Mouse (Mus musculus): Measurements from ENCODE around the gene Peli2. TPM values are rescaled to one million over a fixed set of nuclear protein-coding genes. Genes with fewer than 3 reads are reported as not detected.

The Peli2 gene
- total and polyA plus RNA-seq, 3 experiments: not detected

DNA sequence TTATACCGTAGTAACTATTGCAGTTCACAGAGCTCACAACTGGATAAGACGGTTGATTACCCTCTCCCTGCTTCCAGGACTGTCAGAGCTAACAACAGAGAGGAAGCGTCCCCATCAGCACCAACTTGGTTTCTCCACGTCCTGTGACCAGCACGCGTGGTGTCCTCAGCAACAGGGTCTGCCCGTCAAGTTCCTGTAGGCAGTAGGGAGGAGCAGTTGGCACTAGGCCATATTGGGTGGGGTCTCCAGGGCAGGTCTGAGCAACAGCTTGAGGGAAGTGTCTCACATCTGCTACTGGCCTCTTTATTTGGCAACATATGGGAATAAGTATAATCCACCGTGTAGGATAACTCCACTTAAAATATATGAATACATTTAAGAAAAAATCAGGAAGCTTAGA lies 37.2 kb downstream of the Peli2 start:
- DNase-seq (ENCODE audit: extremely low read depth): no peak
- Histone ChIP-seq H3K9me3 (replicated peaks; ENCODE audit: low read length) (no peaks in the 10 kb centered on the region), H3K4me1 (ENCODE audit: control insufficient read depth in 1 of 2, insufficient read depth in 2 of 2) (peaks cover 2 to 3% of the 10 kb centered on the region in 2 experiments; a peak in 1 of 4 replicates), H3K9ac (ENCODE audit: insufficient read depth, low read depth) (no peak overlapping the region), H3K79me2 (replicated peaks; ENCODE audit: control insufficient read depth, extremely low read depth, insufficient read depth, poor library complexity, severe bottlenecking) (no peaks in the 10 kb centered on the region), H3K36me3 (replicated peaks in 1 of 2; ENCODE audit: control insufficient read depth in 1 of 2, insufficient read depth in 1 of 2, low read length in 1 of 2) (no peaks in the 10 kb centered on the region), H3K27me3 (replicated peaks) (no peaks in the 10 kb centered on the region), H3K4me2 (ENCODE audit: insufficient read depth, low read depth, poor library complexity, severe bottlenecking) (no peak overlapping the region), H3K4me3 (replicated peaks in 1 of 3; ENCODE audit: low read depth in 2 of 3, low read length in 2 of 3, poor library complexity in 1 of 3) (no peak overlapping the region), H3K27ac (ENCODE audit: insufficient read depth, low read depth) (no peak overlapping the region)
- dilution Hi-C loops (cut with MboI; ENCODE audit: extremely low pct_ligation_motif_present, extremely low pct_unique_long_range_greater_than_20kb, low sequenced_read_pairs): no loop called here
- TF ChIP-seq ZC3H11A (IDR thresholded peaks at IDR 0.05; ENCODE audit: low read depth, low read length) (no peak), GABPA (IDR thresholded peaks at IDR 0.05; ENCODE audit: insufficient replicate concordance, low read depth, low read length) (no peak), KAT2A (IDR thresholded peaks at IDR 0.05; ENCODE audit: insufficient replicate concordance, low read length) (no peak), MAFK (IDR thresholded peaks at IDR 0.05; ENCODE audit: insufficient replicate concordance, low read length) (no peak), EP300 (IDR thresholded peaks at IDR 0.05; ENCODE audit: low read length) (no peak), CHD1 (IDR thresholded peaks at IDR 0.05; ENCODE audit: low read depth, low read length) (no peak), ZKSCAN1 (IDR thresholded peaks at IDR 0.05; ENCODE audit: borderline replicate concordance, low read depth, low read length) (no peak), USF2 (conservative IDR thresholded peaks at IDR 0.05; ENCODE audit: low read depth, low read length) (no peak), IRF4 (IDR thresholded peaks at IDR 0.05; ENCODE audit: low read depth, low read length) (no peak), RAD21 (IDR thresholded peaks at IDR 0.05; ENCODE audit: low read depth, low read length) (no peak), ZMIZ1 (IDR thresholded peaks at IDR 0.05; ENCODE audit: low read depth, low read length) (no peak), RCOR1 (conservative IDR thresholded peaks at IDR 0.05; ENCODE audit: low read depth, low read length) (no peak), SIN3A (IDR thresholded peaks at IDR 0.05; ENCODE audit: low read length) (no peak), POLR2A (IDR thresholded peaks at IDR 0.05; ENCODE audit: low read depth, low read length) (no peak), ETS1 (conservative IDR thresholded peaks at IDR 0.05; ENCODE audit: low read depth, low read length) (no peak), BHLHE40 (IDR thresholded peaks at IDR 0.05; ENCODE audit: low read depth, low read length) (no peak), TCF12 (IDR thresholded peaks at IDR 0.05; ENCODE audit: low read depth, low read length) (no peak), SMC3 (IDR thresholded peaks at IDR 0.05; ENCODE audit: low read depth, low read length) (no peak), MXI1 (IDR thresholded peaks at IDR 0.05; ENCODE audit: low read depth, low read length) (no peak)
- in situ Hi-C loops (cut with MboI; ENCODE audit: low pct_ligation_motif_present, low pct_unique_long_range_greater_than_20kb, low sequenced_read_pairs): no loop called here

- Histone ChIP-seq H3K27me3 (replicated peaks) (no peaks in the 10 kb centered on the region), H3K4me2 (ENCODE audit: insufficient read depth, low read depth, poor library complexity, severe bottlenecking) (no peak overlapping the region), H3K79me2 (replicated peaks; ENCODE audit: control insufficient read depth, extremely low read depth, insufficient read depth, poor library complexity, severe bottlenecking) (no peaks in the 10 kb centered on the region), H3K9me3 (replicated peaks; ENCODE audit: low read length) (no peaks in the 10 kb centered on the region), H3K4me3 (replicated peaks in 1 of 3; ENCODE audit: low read depth in 2 of 3, low read length in 2 of 3, poor library complexity in 1 of 3) (no peak overlapping the region), H3K36me3 (replicated peaks in 1 of 2; ENCODE audit: control insufficient read depth in 1 of 2, insufficient read depth in 1 of 2, low read length in 1 of 2) (no peaks in the 10 kb centered on the region), H3K4me1 (ENCODE audit: control insufficient read depth in 1 of 2, insufficient read depth in 2 of 2) (peaks cover 3 to 6% of the 10 kb centered on the region in 2 experiments; a peak in 2 of 4 replicates), H3K27ac (ENCODE audit: insufficient read depth, low read depth) (no peak overlapping the region), H3K9ac (ENCODE audit: insufficient read depth, low read depth) (no peak overlapping the region)
- dilution Hi-C loops (cut with MboI; ENCODE audit: extremely low pct_ligation_motif_present, extremely low pct_unique_long_range_greater_than_20kb, low sequenced_read_pairs) (no loop called here), in situ Hi-C loops (cut with MboI; ENCODE audit: low pct_ligation_motif_present, low pct_unique_long_range_greater_than_20kb, low sequenced_read_pairs) (no loop called here)
- TF ChIP-seq ZNF384 (IDR thresholded peaks at IDR 0.05; ENCODE audit: low read depth, low read length) (no peak), ELF1 (IDR thresholded peaks at IDR 0.05; ENCODE audit: low read depth, low read length) (no peak), JUND (conservative IDR thresholded peaks at IDR 0.05; ENCODE audit: low read depth, low read length) (no peak), NELFE (IDR thresholded peaks at IDR 0.05; ENCODE audit: low read depth, low read length) (no peak), MYC (IDR thresholded peaks at IDR 0.05; ENCODE audit: low read depth, low read length) (no peak), TCF12 (IDR thresholded peaks at IDR 0.05; ENCODE audit: low read depth, low read length) (no peak), BHLHE40 (IDR thresholded peaks at IDR 0.05; ENCODE audit: low read depth, low read length) (no peak), ZC3H11A (IDR thresholded peaks at IDR 0.05; ENCODE audit: low read depth, low read length) (no peak), POLR2A (IDR thresholded peaks at IDR 0.05; ENCODE audit: low read depth, low read length) (no peak), HCFC1 (IDR thresholded peaks at IDR 0.05; ENCODE audit: low read depth, low read length) (no peak)
- DNase-seq (ENCODE audit: extremely low read depth): no peak
Observed at GRCm38 (mm10) chr14:48159401-48159800, 38.8 kb downstream of the Peli2 start.
